Mouse (Mus musculus): Measurements from ENCODE around the gene Metap1d.
A peak's percentile ranks its signal among the peaks of the same experiment; 100 is the strongest.

Gene Metap1d

DNA sequence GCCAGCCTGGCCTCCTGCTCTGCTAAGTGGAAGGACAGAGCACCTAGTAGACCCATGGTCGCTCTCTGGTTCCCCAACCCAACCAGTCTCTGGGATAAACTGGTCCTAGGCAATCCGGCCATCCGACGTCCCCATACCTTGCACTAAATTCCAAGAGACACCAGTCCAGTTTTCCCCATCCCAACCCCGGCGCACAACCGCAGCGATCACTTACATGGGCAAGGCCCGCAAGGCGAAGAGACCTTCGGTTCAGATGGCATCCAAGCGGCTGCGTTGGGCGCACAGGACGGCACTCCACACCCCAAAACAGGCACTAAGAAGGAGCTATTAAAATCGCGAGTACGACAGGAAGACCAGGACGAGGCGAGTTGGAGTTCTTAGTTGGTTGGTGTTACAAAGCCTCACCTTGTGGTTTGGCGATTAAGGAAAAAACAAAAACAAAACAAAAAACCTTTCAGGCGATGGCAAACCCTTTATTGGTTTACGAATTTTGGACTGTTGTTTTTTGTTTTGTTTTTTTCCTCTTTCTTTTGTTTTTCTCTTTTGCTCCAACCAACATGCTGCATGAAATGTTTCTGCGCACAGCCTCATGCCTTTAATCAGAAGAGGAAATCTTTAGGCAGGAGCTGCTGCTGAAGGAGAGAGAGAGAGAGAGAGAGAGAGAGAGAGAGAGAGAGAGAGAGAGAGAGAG lies 74.4 kb downstream of the Metap1d start:
- no peak for DNase-seq (ENCODE audit: low read depth, low spot score)

DNA sequence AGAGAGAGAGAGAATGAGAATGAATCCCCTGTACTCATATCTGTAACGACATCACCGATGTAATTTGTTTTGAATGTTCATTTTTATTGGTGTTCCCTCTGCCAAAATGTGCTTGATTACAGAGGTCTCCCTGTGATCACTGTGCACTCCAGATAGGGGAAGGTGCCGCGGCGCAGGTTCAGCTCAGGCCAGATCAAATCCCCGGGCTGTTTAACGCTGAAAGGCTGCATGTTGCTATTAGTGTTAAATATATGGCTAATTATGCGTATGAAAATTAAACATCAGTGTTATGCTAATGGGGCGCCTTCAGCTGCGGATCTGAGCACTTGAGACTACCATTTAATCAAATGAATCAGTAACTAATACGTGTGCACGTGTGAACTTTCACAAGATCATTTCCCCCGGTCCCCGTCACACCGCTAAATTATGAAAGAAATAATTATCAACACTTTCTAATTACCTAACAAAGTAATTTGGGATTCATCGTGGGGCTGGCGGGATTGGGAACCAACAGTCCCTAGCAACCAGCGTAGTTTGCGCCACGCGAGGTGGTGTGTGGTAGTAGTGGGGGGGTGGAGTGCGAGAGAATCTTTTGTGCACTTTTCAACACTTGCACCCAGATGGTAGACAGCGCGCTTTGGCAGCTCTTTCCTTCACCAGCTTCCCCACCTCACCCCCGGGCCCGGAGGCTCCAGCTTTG lies 75.1 kb downstream of the Metap1d start, which contains the start of gene Dlx1:
Gene Dlx1, plus strand, starts transcription at position 100 of the 700 bp plus-strand sequence.
- no peak for DNase-seq (ENCODE audit: low read depth, low spot score)

DNA sequence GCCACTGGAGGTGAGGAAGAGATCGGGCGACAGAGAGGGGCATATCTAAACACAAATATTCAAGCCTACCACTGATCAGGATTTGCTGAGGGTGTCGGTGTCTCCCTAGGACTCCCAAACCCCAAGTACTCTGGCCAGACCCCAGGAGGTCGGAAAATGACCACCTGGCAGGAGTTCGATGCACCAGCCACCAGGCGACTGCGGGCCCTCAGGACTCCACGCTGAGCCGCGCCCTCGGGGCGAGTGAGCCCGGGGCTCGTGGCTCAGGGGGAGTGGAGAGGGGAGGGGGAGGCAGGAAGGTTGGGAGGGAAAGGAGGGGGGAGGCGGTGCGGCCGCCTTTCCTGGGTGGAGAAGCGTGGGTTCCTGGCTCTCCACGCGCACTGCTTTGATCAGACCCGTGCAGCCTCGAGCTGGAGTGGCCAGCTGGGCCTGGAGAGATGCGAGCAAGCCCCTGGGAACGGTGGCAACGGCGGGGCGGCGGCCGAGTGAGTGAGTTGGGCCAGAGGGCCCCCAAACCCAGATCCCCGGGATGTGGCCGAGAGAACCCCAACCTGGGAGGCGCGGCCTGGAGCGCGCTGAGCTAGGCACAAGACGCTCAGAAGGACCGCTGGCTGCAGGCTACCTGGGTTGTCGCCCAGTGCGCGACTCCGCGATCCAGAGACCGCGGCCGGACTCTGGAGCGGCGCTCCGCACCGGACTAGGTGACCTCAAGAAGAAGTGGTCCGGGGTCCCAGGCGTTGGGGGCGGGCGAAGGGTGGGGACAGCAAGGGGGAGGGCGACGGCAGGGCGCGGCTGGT lies 75.8 kb downstream of the Metap1d start:
- no peak for DNase-seq (ENCODE audit: low read depth, low spot score)

DNA sequence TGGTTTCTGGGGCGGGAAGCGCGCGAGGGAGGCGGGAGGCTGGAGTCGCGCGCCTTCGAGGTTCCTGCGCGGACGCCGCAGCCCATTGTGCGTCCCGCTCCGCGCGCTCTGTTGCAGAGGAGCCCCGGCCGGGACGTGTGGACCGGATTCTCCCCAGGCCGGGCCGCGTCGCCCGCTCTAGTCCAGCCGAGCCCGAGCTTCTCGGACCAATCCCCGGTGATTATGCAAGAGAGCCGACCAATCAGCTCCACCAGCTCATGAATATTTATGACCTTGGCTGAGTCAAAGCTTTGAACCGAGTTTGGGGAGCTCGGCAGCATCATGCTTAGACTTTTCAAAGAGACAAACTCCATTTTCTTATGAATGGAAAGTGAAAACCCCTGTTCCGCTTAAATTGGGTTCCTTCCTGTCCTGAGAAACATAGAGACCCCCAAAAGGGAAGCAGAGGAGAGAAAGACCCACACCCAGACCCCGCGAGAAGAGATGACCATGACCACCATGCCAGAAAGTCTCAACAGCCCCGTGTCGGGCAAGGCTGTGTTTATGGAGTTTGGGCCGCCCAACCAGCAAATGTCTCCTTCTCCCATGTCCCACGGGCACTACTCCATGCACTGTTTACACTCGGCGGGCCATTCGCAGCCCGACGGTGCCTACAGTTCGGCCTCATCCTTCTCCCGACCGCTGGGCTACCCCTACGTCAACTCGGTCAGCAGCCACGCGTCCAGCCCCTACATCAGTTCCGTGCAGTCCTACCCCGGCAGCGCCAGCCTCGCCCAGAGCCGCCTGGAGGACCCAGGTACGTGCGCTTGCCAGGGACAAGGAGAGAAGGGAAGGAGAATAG lies 76.7 kb downstream of the Metap1d start:
- peak; percentile 62 for DNase-seq (ENCODE audit: low read depth, low spot score)

DNA sequence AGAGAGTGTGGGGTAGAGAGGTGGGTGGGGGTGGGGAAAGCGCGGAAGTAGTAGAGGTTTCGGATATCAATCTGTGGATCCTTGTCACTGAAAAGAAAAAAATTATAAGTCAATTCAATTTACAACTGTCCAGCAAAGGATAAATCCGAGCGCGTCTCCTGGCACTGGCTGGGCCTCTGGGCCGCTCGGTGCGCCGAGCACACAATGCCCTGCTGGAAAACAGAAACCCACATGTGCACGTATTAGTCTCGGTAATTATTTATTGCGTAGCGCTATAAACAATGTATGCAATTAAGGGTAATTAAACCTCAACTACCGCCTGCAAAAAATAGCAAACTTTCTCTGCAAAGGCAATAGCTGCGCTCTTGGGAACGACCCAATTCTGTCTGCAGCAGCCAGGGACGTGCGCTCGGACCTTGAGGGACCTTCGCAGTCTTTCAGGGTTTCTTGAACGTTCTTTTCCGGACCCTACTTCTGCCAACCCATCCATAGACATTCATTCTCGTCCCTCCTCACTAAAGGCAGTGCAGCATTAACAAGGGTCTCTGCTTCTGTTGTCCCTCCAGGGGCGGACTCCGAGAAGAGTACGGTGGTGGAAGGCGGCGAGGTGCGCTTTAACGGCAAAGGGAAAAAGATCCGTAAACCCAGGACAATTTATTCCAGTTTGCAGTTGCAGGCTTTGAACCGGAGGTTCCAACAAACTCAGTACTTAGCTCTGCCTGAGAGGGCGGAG lies 77.5 kb downstream of the Metap1d start:
- DNase-seq (ENCODE audit: low read depth, low spot score) = no peak

DNA sequence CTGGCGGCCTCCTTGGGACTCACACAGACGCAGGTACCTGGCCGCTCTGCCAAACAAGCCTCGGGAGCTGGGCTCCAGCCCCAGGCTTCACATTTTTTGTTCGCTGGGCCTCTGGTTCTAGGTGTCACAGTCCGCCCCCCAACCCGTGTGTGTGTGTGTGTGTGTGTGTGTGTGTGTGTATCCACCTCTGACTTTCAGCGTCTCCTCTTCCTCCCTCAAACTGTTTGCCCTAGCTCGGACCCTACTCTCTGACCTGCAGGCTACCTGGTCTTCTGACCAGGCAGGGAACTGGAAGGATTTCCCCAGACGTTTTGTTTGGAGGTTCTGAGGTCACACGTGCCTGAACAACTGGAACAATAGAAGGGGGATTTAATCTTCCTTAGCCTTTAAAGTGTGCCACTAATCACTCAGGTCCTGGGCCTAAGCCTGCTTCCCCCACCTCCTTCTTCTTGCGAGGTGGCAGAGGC lies 78.1 kb downstream of the Metap1d start:
- no peak for DNase-seq (ENCODE audit: low read depth, low spot score)

DNA sequence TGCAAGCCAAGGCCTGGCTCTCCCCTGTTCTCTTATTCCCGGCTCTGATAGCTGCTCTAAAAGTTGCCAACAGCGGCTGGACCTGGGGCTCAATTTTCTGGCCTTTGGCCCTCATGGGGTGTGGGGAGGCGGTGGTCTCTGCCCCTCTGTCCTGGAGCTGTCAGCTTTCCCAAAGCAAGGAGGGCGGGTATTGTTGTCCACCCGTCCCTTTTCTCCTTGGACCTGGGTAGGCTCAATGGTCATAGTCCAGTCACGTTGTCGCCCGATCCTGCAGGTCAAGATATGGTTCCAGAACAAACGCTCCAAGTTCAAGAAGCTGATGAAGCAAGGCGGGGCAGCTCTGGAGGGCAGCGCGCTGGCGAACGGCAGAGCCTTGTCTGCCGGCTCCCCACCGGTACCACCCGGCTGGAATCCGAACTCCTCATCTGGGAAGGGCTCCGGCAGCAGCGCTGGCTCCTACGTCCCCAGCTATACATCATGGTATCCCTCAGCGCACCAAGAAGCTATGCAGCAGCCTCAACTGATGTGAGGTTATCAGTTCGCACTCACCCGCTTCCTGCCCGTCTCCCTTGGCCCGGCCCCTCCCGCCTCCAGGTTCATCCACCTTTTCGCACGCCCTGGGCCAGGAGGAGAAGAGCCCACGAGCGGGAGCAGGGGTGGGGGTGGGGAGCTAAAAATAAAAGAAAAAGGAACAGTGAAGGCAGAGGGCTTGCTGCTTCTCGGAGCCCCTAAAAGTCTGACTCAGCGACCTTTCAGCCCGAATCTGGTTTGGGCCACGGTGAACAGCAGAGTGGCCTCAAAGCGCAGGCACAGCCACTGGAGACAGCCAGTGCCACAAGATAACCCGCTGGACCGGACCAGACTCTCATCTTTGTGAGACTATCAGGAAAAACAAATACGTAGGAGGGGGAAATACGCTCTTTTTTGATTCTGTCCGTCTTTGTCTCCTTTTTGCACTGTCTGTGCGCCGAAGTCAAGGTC lies 79.2 kb downstream of the Metap1d start:
- no peak for DNase-seq (ENCODE audit: low read depth, low spot score)

DNA sequence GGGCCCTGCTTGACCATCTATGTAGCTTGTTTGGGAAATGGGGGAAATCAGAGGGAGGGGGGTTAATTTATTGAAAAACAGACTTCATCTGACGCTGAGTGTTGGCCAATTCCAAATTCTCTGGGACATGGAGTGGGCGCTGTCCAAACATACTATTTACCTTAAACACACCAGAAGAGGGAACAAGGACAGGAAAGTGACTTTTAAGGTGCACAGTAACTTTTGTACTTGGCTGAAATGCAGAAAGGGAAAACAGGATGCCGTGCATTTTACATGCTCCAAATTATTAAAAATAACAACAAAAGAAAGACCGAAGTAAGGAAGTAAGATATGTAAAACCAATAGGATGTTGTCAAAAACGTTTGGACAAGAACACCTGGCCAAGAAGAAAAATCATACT lies 80.0 kb downstream of the Metap1d start:
- no peak for DNase-seq (ENCODE audit: low read depth, low spot score)

DNA sequence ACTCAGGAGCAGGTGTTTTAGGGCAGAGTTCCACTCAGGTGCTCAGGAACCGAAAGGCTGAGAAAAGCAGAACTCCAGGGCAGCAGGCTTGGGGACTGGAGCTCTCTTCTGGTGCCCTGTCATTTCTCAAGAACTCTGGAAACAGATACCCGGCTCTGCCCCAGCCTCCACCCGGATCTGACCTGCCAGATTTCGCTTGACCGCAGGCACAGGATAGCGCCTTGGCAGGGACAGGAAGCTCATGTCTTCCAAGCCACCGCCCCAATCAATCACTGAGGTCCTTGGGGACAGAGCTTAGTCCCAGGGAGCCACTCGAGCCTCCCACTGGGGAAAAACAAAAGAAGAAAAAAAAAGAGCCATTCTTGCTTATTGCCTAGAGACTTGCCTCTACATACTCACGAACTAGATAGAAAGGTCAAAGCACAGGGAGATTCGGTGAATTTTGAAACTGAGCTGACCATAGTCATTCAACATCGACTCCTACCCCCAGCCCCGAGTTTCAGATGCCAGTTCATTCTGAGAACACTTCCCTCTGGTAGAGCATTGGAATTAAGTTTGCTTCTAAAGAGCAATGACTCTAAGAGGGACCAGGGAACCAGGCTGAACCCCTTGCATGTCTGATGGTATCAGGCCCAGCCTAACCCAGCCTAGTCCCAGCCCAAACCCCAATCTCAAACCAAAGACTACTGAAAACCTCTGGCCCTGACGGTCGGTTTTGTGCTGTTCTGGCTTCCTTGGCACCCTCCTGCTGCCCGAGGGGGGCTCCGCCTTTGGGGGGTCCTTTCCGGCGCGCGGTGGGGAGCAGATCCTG lies 81.4 kb downstream of the Metap1d start:
- no peak for DNase-seq (ENCODE audit: low read depth, low spot score)

DNA sequence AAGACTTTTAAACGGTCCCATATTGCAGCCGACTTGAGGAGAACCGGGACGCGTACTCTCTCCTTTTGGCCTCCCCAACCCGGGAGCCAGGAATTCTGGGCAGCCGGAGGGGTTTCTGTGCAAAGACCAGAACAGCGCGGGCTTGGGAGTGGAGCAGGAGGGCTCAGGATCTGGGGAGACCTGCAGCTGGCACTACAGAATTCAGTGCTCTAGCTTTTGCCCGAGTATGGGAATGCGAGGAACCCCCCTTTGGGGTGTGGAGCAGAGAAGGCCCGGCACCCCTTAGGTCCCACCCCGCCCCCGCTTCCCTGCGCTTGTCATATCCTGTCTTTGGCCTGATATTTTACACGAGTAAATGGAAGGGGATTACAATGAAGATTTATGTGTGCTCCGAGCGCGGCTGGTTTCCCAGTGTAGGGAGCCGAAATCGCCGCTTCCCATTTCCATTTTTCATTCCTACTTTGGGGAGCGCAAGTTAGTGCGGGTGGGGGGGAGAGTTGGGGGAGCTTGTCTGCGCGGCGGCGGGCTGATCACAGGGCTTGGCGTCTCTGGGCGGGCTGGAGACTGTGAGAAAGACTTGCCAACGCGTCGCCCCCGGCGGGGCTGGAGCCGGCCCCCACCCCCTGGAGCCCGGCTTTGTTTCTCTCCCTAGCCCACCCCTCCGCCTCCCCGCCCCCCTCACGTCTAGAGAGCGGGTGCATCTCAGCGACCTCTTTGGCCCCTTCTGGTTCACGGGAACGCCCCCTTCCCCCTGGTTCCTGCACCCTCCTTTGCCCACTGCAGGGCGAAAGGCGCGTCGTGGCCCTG lies 87.7 kb downstream of the Metap1d start:
- no peak for DNase-seq (ENCODE audit: low read depth, low spot score)

DNA sequence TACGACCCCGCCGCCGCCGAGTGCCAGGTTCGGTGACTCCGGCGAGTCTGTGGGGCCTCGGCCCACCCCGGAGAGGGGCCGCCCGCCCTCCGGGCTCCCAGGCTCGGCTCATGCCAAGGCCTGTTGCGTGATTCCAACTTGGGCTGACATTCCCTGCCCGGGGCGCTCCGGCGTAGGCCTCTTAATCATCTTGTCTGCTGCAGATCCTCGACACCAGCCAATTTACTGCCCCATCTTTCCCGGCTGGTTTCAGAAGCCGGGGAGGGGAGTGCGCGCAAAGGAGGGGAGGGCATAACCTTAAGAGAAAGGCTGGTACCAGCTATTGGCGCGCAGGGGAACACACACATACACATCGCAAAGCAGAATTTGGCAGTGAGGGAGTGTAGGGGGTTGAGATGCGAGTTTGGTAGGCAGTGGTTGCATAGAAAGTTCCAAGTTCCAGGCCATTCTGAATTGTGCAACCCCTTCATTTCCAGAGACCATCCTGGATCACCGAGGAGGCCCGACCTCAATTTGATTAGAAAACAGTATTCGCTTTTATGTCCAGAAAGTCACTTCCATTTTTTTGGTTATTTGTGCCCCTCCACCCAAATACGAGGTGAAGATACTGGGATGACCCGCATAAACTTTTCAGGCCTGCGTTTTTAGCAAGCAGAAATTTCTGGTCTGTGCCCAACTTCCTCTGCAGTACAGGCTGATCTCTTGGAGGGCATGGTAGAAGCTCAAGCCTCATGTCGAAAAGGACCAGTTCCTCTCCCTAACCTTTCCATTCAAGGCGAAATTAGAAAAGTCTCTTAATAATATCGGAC lies 88.5 kb downstream of the Metap1d start:
- DNase-seq (ENCODE audit: low read depth, low spot score) = no peak

DNA sequence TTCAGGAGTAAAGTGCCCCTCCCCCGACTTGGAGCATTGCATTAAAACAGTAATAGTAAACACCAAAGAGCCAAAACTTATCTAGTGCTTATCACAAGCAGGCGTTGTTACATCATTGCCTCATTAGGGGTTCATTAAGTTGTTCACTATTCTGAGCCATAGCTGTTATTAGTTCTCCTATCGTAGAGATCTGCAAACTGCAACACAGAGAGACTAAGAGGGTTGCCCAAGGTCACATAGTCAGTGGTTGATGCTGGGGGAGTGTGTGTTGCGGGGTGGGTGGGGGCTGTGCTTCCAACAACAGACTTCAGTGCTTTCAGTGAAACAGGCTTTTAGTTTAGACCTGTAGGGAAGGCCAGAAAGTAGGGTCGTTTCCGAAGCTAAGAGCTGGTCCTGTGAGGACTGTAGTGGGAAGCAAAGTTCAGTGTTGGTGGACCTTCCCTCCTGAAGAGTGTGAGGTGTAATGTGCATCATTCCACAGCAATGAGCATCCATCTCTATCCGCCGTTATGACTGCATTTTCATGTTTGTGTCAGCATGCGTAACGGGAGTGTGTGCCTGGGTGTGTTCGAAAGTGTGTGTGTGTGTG lies 89.2 kb downstream of the Metap1d start:
- no peak for DNase-seq (ENCODE audit: low read depth, low spot score)

DNA sequence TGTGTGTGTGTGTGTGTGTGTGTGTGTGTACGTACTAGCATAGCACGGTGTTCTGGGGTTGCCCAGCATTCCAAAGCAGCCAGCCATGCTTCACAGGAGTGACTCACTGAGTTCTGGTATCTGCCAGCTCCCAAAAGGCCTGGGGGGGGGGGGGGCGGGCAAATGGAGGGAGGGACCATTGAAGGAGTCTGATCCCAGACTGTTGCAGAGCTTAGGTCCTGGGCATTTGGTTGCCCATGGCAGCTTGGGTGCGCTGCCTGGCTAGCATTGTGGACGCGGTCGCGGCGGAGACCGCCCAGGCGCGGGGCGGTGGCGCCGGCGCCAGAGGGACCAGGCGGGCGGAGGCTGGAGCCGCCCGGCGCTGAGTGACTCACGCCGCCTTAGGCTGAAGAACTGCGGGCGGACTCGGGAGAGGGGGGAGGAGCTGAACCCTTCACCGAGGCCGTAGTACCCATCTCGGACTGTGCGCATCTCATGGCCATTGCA lies 89.8 kb downstream of the Metap1d start:
- no peak for DNase-seq (ENCODE audit: low read depth, low spot score)

DNA sequence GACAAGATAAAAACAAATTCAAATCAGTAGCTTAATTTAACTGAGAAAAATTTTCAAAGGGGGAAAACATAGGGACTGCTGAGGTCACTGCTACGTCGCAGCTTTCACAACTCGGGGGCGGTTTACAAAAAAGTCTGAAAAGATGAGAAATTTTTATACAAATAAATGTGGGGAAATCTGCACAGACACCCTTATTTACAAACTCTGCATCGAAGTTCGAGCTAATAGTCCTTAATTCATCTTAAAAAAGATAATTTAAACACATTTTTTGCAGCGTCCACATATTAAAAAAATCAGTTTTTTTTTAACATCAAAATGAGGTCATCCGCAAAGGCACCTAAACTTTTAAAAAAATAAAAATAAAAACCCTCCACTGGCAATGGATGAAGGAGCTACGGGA lies 90.5 kb downstream of the Metap1d start:
- DNase-seq (ENCODE audit: low read depth, low spot score) = no peak

DNA sequence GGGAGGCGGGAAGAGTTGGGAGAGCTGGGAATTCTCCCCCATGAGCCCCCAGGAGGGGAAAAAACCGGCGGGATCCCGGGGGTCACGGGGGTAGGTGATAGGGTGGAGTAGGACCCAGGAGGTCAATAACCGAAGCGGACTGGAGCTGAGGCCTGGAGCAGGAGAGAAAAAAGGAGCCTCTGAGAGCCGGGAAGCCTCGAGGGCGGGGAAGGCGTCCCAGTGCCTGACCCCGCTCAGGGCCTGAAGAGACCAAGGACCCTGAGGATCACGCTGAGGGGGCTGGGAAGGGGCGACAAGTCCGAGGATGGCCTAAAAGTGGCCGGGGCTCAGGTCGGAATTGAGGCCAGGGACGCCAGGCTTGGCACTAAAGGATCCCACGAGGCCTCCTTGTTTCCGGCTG lies 90.9 kb downstream of the Metap1d start:
- DNase-seq (ENCODE audit: low read depth, low spot score) = no peak

Measured in CD4-positive helper T cell, adult 2 months (primary cell).